Mouse (Mus musculus): ENCODE measurements around the gene Scd2. TPM values are rescaled to one million over a fixed set of nuclear protein-coding genes. Genes with fewer than 3 reads are reported as not detected.
"Not testable (repeated sequence)": the region's sequence is repeated elsewhere in the genome, so short reads cannot be mapped to it uniquely, and the experiment has no call there.

Scd2 gene
- 294 and 311 TPM in 2 replicates for polyA plus RNA-seq (2016; fragmentation: Nextera tagmentation; extraction: Ambion mirVana)

DNA sequence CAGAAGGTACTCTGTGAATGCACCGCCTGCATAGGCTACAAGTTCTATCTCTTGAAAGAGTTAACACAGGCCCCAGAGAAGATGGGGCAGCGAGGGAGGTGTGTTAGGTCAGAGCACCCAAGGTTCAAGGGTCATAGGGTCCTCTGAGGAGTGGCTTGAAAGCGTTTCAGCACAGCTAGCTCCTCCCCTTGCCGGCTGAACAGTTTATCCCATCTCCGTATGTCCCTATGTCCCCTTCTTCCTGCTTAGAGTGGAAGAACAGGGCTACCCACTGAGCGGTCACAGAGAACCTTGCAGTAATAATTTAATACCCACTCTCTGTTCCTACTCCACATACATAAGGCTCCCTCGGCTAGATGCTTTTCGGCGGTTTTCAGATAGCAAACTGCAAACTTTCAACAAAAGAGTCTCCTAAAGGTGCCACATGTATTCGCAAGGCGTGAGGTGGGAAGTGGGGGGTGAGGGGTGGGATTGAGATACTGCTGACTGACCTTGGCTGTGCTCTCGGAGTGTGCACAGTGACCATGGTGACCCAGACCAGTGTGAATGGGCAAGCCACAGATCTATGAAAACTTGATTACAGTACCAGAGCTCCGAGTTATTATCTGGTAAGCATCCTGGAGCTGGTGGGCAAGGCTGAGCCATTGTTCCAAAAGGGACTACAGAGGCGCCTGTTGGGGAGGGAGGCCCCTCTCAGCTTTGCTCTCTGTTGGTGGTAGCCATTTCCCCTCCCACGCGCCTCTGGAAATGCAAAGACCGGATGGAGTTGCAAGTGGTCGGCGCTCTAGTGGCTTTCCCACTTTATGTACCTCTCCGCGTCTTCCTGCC is at the start of gene Scd2:
Gene Scd2 (plus strand): TSS at position 734 of the 828 bp plus-strand sequence.
- no peaks in the 10 kb centered on the region for H3K9me3 ChIP-seq
- H3K4me3 ChIP-seq: peak within 1 kb of the TSS; percentile 87
- peak within 1 kb of the TSS; percentile 99 for H3K27ac ChIP-seq
- H3K4me1 ChIP-seq: peaks cover 30% of the 10 kb centered on the region
- ATAC-seq (ENCODE audit: insufficient number of reproducible peaks, insufficient read depth, low FRiP score, low TSS enrichment): no peak
- WGBS: 3% methylated on average over 21 of the region's 21 CpGs
- peak within 1 kb of the TSS; percentile 87 for H3K9ac ChIP-seq
- H3K36me3 ChIP-seq: peaks cover 33% of the 10 kb centered on the region
- H3K27me3 ChIP-seq: no peaks in the 10 kb centered on the region
- H3K4me2 ChIP-seq (replicated peaks): peak within 1 kb of the TSS; percentile 98

DNA sequence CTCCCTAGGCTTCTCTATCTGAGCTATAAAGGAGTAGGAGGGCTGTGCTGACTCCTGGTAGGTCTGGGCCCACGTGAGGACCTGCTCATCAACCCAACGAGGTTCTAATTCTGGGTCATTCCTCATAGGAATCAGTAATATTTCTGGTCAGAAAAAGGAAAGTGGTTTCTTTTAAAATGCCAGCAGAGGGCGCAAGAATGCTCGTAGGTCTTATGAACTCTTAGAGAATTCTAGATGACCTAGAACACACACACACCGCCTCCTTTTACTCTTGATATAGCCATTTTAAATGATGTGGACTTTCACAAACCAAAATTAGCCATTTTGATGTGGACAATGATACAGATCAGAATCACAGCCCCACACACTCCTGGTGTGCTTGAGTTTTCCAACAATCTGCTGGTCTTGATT is 47.7 kb upstream of the Scd2 start:
- ATAC-seq (ENCODE audit: insufficient number of reproducible peaks, insufficient read depth, low FRiP score, low TSS enrichment): no peak
- no peak overlapping the region for H3K4me3 ChIP-seq

DNA sequence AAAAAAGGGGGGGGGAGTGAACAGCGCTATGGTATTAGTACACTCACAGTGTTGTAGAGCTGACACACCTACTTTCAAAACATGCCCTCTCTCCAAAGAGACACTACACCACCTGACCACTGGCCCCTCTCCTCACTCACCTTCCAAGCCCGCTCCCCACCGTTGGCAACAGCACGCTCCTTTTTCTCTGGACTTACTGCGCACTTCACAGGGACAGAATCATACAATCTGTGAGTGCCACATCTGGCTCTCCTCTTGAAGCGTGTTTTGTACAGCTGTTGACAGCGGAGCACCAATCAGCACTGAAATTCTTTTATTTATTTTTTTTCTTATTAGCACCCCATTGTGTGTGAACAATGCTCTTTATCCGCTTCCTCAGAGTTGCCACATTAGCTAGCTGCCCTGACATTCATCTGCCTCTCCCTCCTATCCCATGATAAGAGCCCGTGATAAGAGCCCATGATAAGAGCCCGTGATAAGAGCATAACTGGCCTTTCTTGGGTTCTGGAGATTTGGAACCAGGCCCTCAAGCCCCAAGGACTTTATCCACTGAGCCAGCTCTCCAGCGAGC is 47.0 kb upstream of the Scd2 start:
- Histone ChIP-seq H3K4me3 (no peak overlapping the region), H3K9me3 (no peaks in the 10 kb centered on the region), H3K36me3 (no peaks in the 10 kb centered on the region), H3K4me2 (replicated peaks) (peak overlapping the region; percentile 67), H3K27me3 (no peaks in the 10 kb centered on the region), H3K4me1 (peaks cover 23% of the 10 kb centered on the region), H3K9ac (no peak overlapping the region), H3K27ac (no peak overlapping the region)
- WGBS: 45% methylated on average over 11 of the region's 11 CpGs
- no peak for ATAC-seq (ENCODE audit: insufficient number of reproducible peaks, insufficient read depth, low FRiP score, low TSS enrichment)

More for the DNA sequence above, 47.7 kb upstream of the Scd2 start:
- H3K36me3 ChIP-seq: no peaks in the 10 kb centered on the region
- no peaks in the 10 kb centered on the region for H3K9me3 ChIP-seq
- no peak overlapping the region for H3K27ac ChIP-seq
- 3% methylated on average over 5 of the region's 5 CpGs for WGBS
- H3K4me1 ChIP-seq: peaks cover 23% of the 10 kb centered on the region
- no peak overlapping the region for H3K9ac ChIP-seq
- no peaks in the 10 kb centered on the region for H3K27me3 ChIP-seq
- peak overlapping the region; percentile 67 for H3K4me2 ChIP-seq (replicated peaks)

DNA sequence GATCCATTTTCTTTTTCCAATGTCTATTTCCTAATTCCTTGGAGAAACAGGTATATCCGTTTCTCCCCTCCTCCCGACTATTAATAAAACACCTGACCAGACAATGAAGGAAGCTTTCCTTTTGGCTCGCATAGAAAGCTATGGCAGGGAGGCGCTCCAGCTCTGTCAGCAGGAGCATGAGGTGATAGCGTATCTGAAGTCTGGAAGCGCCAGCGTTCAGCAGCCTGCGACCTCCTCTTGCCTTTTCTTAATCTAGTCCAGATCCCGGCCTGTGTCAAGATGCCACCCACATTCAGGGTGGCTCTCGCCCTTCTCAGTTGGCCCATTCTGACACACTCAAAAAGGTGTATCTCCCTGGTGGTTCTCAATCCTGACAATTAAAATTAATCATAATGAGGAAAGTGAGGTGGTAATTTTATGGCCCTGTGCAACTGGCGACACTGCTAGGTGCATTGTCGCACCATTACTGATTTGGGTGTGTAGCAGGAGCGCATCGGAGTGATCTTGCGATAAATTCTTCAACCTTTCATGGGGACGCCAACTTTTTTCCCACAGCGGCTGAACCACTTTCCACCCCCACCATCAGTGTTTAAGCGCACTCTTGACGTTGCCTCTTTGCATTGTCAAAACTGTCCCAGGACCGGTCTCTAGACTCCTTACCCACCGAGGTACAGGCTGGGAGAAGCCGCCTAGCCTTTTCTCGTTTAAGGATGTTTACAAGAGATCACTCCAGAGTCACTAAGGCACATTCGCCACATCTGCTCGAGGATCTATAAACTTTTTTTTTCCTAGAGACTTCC is 46.0 kb upstream of the Scd2 start:
- peaks cover 31% of the 10 kb centered on the region for H3K4me1 ChIP-seq
- peak overlapping the region; percentile 33 for H3K4me3 ChIP-seq
- no peaks in the 10 kb centered on the region for H3K27me3 ChIP-seq
- peak overlapping the region; percentile 86 for H3K27ac ChIP-seq
- peak overlapping the region; percentile 44 for H3K9ac ChIP-seq
- no peaks in the 10 kb centered on the region for H3K9me3 ChIP-seq
- peak overlapping the region; percentile 67 for H3K4me2 ChIP-seq (replicated peaks)
- WGBS: 2% methylated on average over 25 of the region's 25 CpGs
- H3K36me3 ChIP-seq: no peaks in the 10 kb centered on the region
- peak; percentile 18; the same call in 1 of the 2 replicates for ATAC-seq (ENCODE audit: insufficient number of reproducible peaks, insufficient read depth, low FRiP score, low TSS enrichment)

DNA sequence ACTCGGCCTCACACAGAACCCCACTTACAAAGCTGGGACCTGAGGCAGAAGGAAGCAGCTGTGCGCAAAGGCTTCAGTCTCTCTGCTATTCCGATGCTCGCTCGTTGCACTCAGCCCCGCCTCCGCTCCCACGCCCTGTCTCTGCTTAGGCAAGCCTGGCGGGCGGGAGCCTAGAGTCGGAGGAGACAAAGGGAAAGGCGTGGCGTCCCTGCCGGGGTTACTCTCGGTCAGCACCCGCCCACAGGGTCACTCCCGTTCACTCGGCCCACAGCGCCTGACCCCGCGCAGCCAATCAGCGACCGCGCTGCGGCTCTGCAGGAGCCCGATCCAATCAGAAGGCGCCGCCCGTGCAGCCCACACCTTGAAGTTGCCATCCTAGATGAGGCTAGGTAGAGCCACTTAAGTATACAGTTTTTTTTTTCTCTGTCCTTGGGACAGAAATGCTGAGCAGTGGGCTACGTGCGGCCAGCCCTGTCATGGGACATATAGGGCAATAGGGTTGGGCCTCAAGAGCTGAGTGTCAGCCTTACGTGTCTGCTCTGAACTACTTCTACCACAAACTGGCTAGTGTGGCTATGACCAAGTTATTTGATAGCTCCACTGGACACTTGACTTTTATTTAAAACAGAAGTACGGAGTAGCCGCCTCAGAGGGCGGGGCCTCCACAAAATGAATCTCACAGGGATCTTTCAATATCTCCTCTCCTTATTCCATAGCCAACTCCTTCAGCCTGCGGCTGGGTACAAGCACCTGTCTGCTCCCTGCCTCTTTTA is 45.2 kb upstream of the Scd2 start:
- no peaks in the 10 kb centered on the region for H3K36me3 ChIP-seq
- H3K27ac ChIP-seq: peak overlapping the region; percentile 86
- H3K9me3 ChIP-seq: no peaks in the 10 kb centered on the region
- peaks cover 32% of the 10 kb centered on the region for H3K4me1 ChIP-seq
- H3K27me3 ChIP-seq: no peaks in the 10 kb centered on the region
- peak; percentile 99 for ATAC-seq (ENCODE audit: insufficient number of reproducible peaks, insufficient read depth, low FRiP score, low TSS enrichment)
- peak overlapping the region; percentile 44 for H3K9ac ChIP-seq
- peak overlapping the region; percentile 67 for H3K4me2 ChIP-seq (replicated peaks)
- H3K4me3 ChIP-seq: peak overlapping the region; percentile 33
- 2% methylated on average over 36 of the region's 36 CpGs for WGBS

DNA sequence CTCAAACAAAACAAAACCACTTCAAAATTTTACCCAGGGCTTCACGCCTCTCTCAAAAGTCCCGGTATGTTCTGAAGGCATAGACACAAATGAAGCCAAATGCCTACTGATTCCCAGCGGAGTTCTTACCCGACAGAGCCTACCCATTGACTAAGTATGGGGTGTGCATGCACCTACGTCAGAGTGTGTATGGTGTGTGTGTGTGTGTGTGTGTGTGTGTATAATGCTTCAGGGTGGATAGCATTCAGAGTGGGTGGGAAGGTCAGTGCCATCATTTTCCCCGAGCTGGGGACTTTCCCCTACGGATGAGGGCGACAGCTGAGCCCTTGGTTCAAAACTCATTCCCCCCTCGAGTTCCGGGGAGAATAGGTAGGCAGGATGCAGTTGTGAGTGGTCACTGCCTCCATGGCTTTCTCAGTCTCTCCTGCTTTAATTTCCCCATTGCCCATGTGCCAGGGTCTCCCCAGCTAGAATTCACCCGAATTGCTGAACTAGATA is 44.6 kb upstream of the Scd2 start:
- no peaks in the 10 kb centered on the region for H3K27me3 ChIP-seq
- no peaks in the 10 kb centered on the region for H3K36me3 ChIP-seq
- H3K9ac ChIP-seq: no peak overlapping the region
- peak overlapping the region; percentile 86 for H3K27ac ChIP-seq
- whole genome bisulfite sequencing: 65% methylated on average over 11 of the region's 11 CpGs
- peak overlapping the region; percentile 33; the same call in 1 of the 2 replicates for H3K4me3 ChIP-seq
- H3K4me2 ChIP-seq (replicated peaks): peak overlapping the region; percentile 67
- H3K4me1 ChIP-seq: peaks cover 32% of the 10 kb centered on the region
- no peaks in the 10 kb centered on the region for H3K9me3 ChIP-seq
- ATAC-seq (ENCODE audit: insufficient number of reproducible peaks, insufficient read depth, low FRiP score, low TSS enrichment): no peak

DNA sequence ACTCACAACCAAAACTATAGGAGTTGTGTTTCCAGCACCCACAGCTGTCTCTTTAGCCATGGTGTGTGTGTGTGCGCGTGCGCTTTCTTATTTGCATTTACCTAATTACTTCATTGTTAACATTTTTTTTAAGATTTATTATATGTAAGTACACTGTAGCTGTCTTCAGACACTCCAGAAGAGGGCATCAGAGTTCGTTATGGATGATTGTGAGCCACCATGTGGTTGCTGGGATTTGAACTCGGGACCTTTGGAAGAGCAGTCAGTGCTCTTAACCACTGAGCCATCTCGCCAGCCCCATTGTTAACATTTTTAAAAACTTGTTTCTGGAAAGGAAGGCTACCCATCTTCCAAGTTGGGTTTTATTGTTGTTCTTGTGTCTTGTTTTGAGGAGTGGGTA is 42.3 kb upstream of the Scd2 start:
- H3K4me2 ChIP-seq (replicated peaks); ATAC-seq (ENCODE audit: insufficient number of reproducible peaks, insufficient read depth, low FRiP score, low TSS enrichment); H3K27me3 ChIP-seq; H3K27ac ChIP-seq; H3K9me3 ChIP-seq; H3K4me3 ChIP-seq; H3K9ac ChIP-seq; H3K36me3 ChIP-seq: not testable (repeated sequence)
- H3K4me1 ChIP-seq: peaks cover 30% of the 10 kb centered on the region
- 88% methylated on average over 6 of the region's 6 CpGs for WGBS

DNA sequence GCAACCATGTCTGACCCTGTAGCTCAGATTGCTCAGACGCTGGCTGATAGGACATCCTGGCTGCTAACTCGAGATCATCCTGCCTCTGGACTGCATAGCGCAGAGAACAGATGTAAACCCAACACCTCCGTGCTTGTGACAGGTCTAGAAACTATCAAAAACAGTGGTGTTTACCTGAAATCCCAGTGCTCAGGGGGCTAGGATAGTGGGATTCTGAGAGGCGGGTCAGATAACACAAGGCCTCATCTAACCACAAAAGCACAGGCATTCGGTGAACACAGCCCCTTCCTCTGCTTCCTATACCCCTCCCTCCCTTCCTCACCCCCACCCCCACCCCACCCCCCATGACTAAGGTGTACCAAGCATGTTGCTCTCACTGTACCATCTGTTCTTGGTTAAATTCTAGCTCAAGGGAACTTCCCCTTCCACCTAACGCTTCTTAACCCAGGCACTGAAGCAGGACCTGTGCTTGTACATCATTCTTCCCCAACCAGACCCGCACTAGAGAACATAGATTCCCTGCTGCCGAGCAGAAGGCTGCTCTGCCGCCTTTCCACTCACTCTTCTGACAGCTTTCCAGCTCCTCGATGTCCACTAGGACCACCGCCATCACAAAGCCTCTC is 41.4 kb upstream of the Scd2 start:
- Histone ChIP-seq H3K27me3 (no peaks in the 10 kb centered on the region), H3K27ac (no peak overlapping the region), H3K4me3 (no peak overlapping the region), H3K4me2 (replicated peaks) (no peak overlapping the region), H3K9ac (no peak overlapping the region), H3K9me3 (no peaks in the 10 kb centered on the region), H3K4me1 (peaks cover 22% of the 10 kb centered on the region), H3K36me3 (no peaks in the 10 kb centered on the region)
- WGBS: 51% methylated on average over 12 of the region's 12 CpGs
- no peak for ATAC-seq (ENCODE audit: insufficient number of reproducible peaks, insufficient read depth, low FRiP score, low TSS enrichment)

DNA sequence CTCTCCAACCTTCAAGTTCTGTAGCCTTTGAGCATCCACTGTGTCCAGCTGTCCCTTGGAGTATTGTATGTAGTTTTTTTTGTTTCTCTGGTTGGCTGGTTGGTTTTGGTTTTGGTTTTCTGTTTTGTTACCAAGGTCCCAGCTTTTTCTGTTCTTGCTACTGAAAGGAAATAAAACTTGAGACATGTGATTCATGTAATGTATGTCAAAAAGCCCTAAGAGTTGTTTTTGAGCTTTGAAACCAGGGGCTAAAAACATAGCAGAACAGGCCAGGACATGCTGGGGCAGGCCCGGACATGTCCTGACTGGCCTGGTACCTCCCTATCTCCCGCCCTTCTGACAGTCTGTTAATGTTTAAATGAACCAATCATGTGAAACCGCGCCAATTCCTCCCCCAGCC is 39.4 kb upstream of the Scd2 start:
- ATAC-seq (ENCODE audit: insufficient number of reproducible peaks, insufficient read depth, low FRiP score, low TSS enrichment); H3K9ac ChIP-seq; H3K27me3 ChIP-seq; H3K9me3 ChIP-seq; H3K4me3 ChIP-seq; H3K27ac ChIP-seq; H3K36me3 ChIP-seq; H3K4me1 ChIP-seq; H3K4me2 ChIP-seq (replicated peaks): not testable (repeated sequence)
- 95% methylated on average over 4 of the region's 4 CpGs for WGBS

DNA sequence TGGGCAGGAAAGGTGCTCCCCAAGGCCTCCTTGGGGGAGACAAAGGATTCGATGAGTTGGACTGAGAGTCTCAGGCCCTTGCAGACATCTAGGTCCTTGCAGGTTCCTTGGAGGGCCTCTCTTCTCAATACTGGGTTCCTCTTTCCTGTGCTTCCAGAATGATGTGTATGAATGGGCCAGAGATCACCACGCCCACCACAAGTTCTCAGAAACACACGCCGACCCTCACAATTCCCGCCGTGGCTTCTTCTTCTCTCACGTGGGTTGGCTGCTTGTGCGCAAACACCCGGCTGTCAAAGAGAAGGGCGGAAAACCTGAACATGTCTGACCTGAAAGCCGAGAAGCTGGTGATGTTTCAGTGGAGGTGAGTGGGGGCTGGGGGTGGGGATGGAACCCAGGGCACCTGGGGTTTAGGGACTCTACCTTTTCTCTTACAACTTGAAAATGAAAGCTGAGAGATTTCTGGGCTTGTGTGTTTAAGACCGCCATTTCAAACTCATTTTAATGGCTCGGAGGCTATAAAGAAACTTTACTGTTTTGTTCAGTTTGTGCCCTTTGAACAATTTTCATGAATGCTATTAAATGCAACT is 36.0 kb upstream of the Scd2 start:
- H3K4me1 ChIP-seq: peaks cover 1% of the 10 kb centered on the region; the same call in 1 of the 2 replicates
- H3K9me3 ChIP-seq: no peaks in the 10 kb centered on the region
- H3K27ac ChIP-seq: no peak overlapping the region
- no peaks in the 10 kb centered on the region for H3K27me3 ChIP-seq
- no peaks in the 10 kb centered on the region for H3K36me3 ChIP-seq
- no peak overlapping the region for H3K4me2 ChIP-seq (replicated peaks)
- H3K9ac ChIP-seq: no peak overlapping the region
- 88% methylated on average over 13 of the region's 13 CpGs for WGBS
- no peak overlapping the region for H3K4me3 ChIP-seq
- ATAC-seq (ENCODE audit: insufficient number of reproducible peaks, insufficient read depth, low FRiP score, low TSS enrichment): no peak

Data from embryonic facial prominence, embryonic 12.5 days (tissue).